Mouse (Mus musculus) liver, postnatal 0 days (tissue): ENCODE results near the gene Iqsec3.

Experiments
- CTCF ChIP-seq: sonication (generic); IDR thresholded peaks from 2 replicates; pipeline ENCODE4 v1.5.1; 2016; ENCODE audit warnings: antibody characterized with exemption, low read depth
- EP300 ChIP-seq: IDR thresholded peaks from 2 replicates; pipeline ENCODE4 v1.6.1; 2016; ENCODE audit warnings: antibody characterized with exemption, low read depth, mild to moderate bottlenecking

GRCm38 (mm10) chr6:121346428-121346827, 127.0 kb downstream of the Iqsec3 start:
- no peak for TF ChIP-seq CTCF
- TF ChIP-seq EP300 = peak; percentile 76
